Mouse (Mus musculus): ENCODE measurements around the gene Washc2. TPM values are rescaled to one million over a fixed set of nuclear protein-coding genes. Genes with fewer than 3 reads are reported as not detected.

The Washc2 gene
- polyA plus RNA-seq, 2 experiments: 8.6 to 15.4 TPM

GRCm38 (mm10) chr6:116282546-116282945 is 74.7 kb downstream of the Washc2 start:
- no peak for ATAC-seq (ENCODE audit: insufficient read depth)
- 44% methylated on average over 4 of the region's 4 CpGs for WGBS (ENCODE audit: insufficient replicate concordance)
- H3K4me3 ChIP-seq (ENCODE audit: insufficient read depth in 1 of 2, low read depth in 2 of 2, low read length in 2 of 2): no peak overlapping the region
- no peaks in the 10 kb centered on the region for H3K9me3 ChIP-seq (ENCODE audit: control insufficient read depth, low read length)
- TF ChIP-seq EP300 (IDR thresholded peaks at IDR 0.05; ENCODE audit: low read depth) (no peak), CTCF (IDR thresholded peaks at IDR 0.05; ENCODE audit: low read depth) (peak; percentile 72)
- no peaks in the 10 kb centered on the region for H3K36me3 ChIP-seq (replicated peaks; ENCODE audit: control insufficient read depth, insufficient read depth, low read depth)
- H3K4me1 ChIP-seq (replicated peaks; ENCODE audit: control insufficient read depth in 2 of 2, insufficient read depth in 2 of 2, low read length in 1 of 2): peaks cover 20 to 30% of the 10 kb centered on the region in 2 experiments
- no peak overlapping the region for H3K27ac ChIP-seq
- no peak overlapping the region for H3K4me2 ChIP-seq (ENCODE audit: low read depth)
- H3K27me3 ChIP-seq (ENCODE audit: control insufficient read depth, insufficient read depth, low read length): no peaks in the 10 kb centered on the region
- peak in 1 of 3 experiments; percentile 42 for DNase-seq (ENCODE audit: low read depth in 3 of 3, low spot score in 3 of 3)
- no peak overlapping the region for H3K9ac ChIP-seq (replicated peaks)

DNA sequence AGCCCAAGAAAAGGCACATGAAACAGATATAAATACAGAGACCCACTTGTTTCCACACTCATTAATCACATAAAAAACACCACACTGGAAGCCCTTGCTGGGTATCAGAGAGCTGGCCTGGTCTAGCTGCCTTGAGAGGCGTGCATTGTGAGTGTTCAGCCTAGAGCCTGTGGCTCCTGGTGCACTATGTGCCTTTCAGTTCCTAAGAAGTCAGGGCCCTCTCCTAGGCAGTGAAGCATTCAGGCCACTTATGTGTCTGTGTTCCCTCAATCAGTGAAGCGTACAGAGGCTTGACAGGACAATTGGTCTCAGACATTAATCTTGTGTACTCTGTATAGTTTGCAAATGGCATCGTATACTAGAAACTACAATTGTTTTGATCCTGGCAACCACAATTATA is 75.4 kb downstream of the Washc2 start:
- Histone ChIP-seq H3K4me2 (ENCODE audit: low read depth) (no peak overlapping the region), H3K27ac (no peak overlapping the region), H3K27me3 (ENCODE audit: control insufficient read depth, insufficient read depth, low read length) (no peaks in the 10 kb centered on the region), H3K4me3 (ENCODE audit: insufficient read depth in 1 of 2, low read depth in 2 of 2, low read length in 2 of 2) (no peak overlapping the region), H3K4me1 (replicated peaks; ENCODE audit: control insufficient read depth in 2 of 2, insufficient read depth in 2 of 2, low read length in 1 of 2) (peaks cover 22 to 34% of the 10 kb centered on the region in 2 experiments), H3K9ac (replicated peaks) (no peak overlapping the region), H3K36me3 (replicated peaks; ENCODE audit: control insufficient read depth, insufficient read depth, low read depth) (no peaks in the 10 kb centered on the region), H3K9me3 (ENCODE audit: control insufficient read depth, low read length) (no peaks in the 10 kb centered on the region)
- ATAC-seq (ENCODE audit: insufficient read depth) (no peak), DNase-seq (ENCODE audit: low read depth in 3 of 3, low spot score in 3 of 3) (no peak)
- TF ChIP-seq CTCF (IDR thresholded peaks at IDR 0.05; ENCODE audit: low read depth): no peak
- no peak for TF ChIP-seq EP300 (IDR thresholded peaks at IDR 0.05; ENCODE audit: low read depth)
- WGBS (ENCODE audit: insufficient replicate concordance): 82% methylated on average over 3 of the region's 3 CpGs

DNA sequence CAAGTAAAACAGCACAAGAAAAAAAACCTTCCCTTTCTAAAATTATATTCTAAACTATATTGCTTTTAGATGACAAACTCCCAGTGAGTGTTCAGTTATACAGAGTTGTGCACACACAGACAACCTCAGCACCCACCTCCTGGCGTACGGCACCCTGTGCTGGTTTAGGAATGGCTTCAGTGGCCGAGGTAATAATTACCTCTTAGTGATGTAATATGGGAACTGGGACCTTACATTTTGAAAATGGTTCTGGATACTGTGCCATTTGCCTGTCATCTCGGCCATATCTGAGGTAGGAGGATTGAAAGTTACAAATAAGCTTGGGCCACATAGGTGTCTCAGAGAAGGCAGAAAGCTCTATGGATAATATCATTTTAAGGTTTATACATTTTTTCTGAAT is 78.5 kb downstream of the Washc2 start:
- DNase-seq (ENCODE audit: low read depth in 3 of 3, low spot score in 3 of 3) (no peak), ATAC-seq (ENCODE audit: insufficient read depth) (no peak)
- Histone ChIP-seq H3K4me2 (ENCODE audit: low read depth) (peak overlapping the region; percentile 62), H3K27ac (peak overlapping the region; percentile 91), H3K4me1 (replicated peaks; ENCODE audit: control insufficient read depth in 2 of 2, insufficient read depth in 2 of 2, low read length in 1 of 2) (peaks cover 14 to 21% of the 10 kb centered on the region in 2 experiments), H3K9ac (replicated peaks) (peak overlapping the region; percentile 15; the same call in 1 of the 2 replicates), H3K4me3 (ENCODE audit: insufficient read depth in 1 of 2, low read depth in 2 of 2, low read length in 2 of 2) (no peak overlapping the region), H3K36me3 (replicated peaks; ENCODE audit: control insufficient read depth, insufficient read depth, low read depth) (0 out of 2 replicates have a peak, but pooled peaks cover 3% of the 10 kb centered on the region), H3K9me3 (ENCODE audit: control insufficient read depth, low read length) (no peaks in the 10 kb centered on the region), H3K27me3 (ENCODE audit: control insufficient read depth, insufficient read depth, low read length) (no peaks in the 10 kb centered on the region)
- 72% methylated on average over 4 of the region's 4 CpGs for WGBS (ENCODE audit: insufficient replicate concordance)
- TF ChIP-seq EP300 (IDR thresholded peaks at IDR 0.05; ENCODE audit: low read depth) (no peak), CTCF (IDR thresholded peaks at IDR 0.05; ENCODE audit: low read depth) (no peak)

DNA sequence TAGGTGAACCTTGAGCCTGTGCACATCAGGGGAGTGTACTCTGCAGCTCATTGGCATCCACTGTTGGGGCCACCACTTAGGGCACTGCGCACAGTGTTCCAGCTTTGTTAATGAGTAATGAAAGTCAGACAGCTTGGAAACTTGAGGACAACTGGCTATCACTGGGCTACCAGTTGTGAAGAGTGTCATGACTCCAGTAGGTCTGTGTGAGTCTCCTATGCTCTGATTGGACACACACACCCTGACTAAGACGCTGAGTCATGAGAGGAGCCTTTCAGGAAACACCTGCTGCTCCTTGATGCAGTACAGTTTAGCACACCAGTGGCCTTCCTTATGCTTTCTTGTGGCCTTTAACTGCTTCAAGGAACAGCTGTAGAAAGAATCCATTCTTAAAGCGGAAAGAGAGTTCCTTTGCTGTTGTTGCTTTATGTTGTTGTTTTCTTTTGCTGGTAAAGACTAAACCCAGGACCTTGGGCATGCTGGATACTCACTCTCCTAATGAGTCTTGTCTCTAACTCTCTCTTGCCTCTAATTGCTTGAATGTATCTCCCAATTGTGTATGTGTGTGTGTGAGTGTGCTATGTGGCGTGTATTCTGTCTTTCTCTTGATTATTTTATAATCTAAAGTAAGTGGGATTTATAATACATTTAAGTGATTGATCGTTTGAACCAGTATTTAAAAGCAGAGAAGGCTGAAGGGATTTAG is 79.2 kb downstream of the Washc2 start:
- peak; percentile 87 to 89 (median 88) for DNase-seq (ENCODE audit: low read depth in 3 of 3, low spot score in 3 of 3)
- 0 out of 2 replicates have a peak, but pooled peaks cover 3% of the 10 kb centered on the region for H3K36me3 ChIP-seq (replicated peaks; ENCODE audit: control insufficient read depth, insufficient read depth, low read depth)
- H3K27ac ChIP-seq: peak overlapping the region; percentile 91
- TF ChIP-seq EP300 (IDR thresholded peaks at IDR 0.05; ENCODE audit: low read depth): peak; percentile 83
- peak; percentile 18; the same call in 1 of the 2 replicates for TF ChIP-seq CTCF (IDR thresholded peaks at IDR 0.05; ENCODE audit: low read depth)
- H3K4me3 ChIP-seq (ENCODE audit: insufficient read depth in 1 of 2, low read depth in 2 of 2, low read length in 2 of 2): peak overlapping the region in 1 of 2 experiments; percentile 28; a peak in 2 of 4 replicates
- peaks cover 14 to 18% of the 10 kb centered on the region in 2 experiments for H3K4me1 ChIP-seq (replicated peaks; ENCODE audit: control insufficient read depth in 2 of 2, insufficient read depth in 2 of 2, low read length in 1 of 2)
- ATAC-seq (ENCODE audit: insufficient read depth): peak; percentile 100
- no peaks in the 10 kb centered on the region for H3K27me3 ChIP-seq (ENCODE audit: control insufficient read depth, insufficient read depth, low read length)
- H3K4me2 ChIP-seq (ENCODE audit: low read depth): peak overlapping the region; percentile 62
- WGBS (ENCODE audit: insufficient replicate concordance): 26% methylated on average over 5 of the region's 5 CpGs
- H3K9ac ChIP-seq (replicated peaks): peak overlapping the region; percentile 53
- H3K9me3 ChIP-seq (ENCODE audit: control insufficient read depth, low read length): no peaks in the 10 kb centered on the region

DNA sequence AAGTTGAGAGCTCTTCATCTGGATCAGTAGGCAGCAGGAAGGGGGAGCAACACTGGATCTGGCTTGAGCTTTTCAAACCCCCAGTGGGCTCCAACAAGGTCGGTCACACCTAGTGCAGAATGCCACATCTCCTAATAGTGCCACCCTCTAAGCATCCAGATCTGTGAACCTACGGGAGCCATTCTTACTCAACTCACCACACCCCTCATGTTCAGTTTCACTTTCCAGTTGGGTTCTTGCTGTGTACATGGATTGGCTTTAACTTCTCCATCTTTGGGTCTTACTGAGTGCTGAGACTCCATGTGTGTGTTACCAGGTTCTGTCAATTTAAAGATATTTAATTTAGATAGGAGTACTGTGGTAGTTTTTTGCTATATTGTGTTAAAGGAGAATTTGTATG is 103.6 kb downstream of the Washc2 start:
- Histone ChIP-seq H3K9ac (replicated peaks) (no peak overlapping the region), H3K36me3 (replicated peaks; ENCODE audit: control insufficient read depth, insufficient read depth, low read depth) (no peaks in the 10 kb centered on the region), H3K27ac (no peak overlapping the region), H3K4me2 (ENCODE audit: low read depth) (no peak overlapping the region), H3K4me3 (ENCODE audit: insufficient read depth in 1 of 2, low read depth in 2 of 2, low read length in 2 of 2) (no peak overlapping the region), H3K27me3 (ENCODE audit: control insufficient read depth, insufficient read depth, low read length) (no peaks in the 10 kb centered on the region), H3K4me1 (replicated peaks; ENCODE audit: control insufficient read depth in 2 of 2, insufficient read depth in 2 of 2, low read length in 1 of 2) (no peaks in the 10 kb centered on the region), H3K9me3 (ENCODE audit: control insufficient read depth, low read length) (no peaks in the 10 kb centered on the region)
- WGBS (ENCODE audit: insufficient replicate concordance): 69% methylated on average over 2 of the region's 2 CpGs
- no peak for DNase-seq (ENCODE audit: low read depth in 3 of 3, low spot score in 3 of 3)
- ATAC-seq (ENCODE audit: insufficient read depth): no peak
- no peak for TF ChIP-seq CTCF (IDR thresholded peaks at IDR 0.05; ENCODE audit: low read depth)
- TF ChIP-seq EP300 (IDR thresholded peaks at IDR 0.05; ENCODE audit: low read depth): no peak

Other genes starting within 250 kb of the Washc2 start
- gene Plxnd1, start 213.0 kb upstream of the Washc2 start, polyA plus RNA-seq (2012; rRNA removed): 7.5 and 13.0 TPM in 2 replicates
- 6.4 and 7.6 TPM in 2 replicates for gene Plxnd1, start 213.0 kb upstream of the Washc2 start, polyA plus RNA-seq (2014; fragmentation: Nextera tagmentation; extraction: Ambion mirVana)
- 2.1 and 3.2 TPM in 2 replicates for gene Tmcc1, start 14.6 kb upstream of the Washc2 start, polyA plus RNA-seq (2012; rRNA removed)
- 2.6 and 2.8 TPM in 2 replicates for gene Tmcc1, start 14.6 kb upstream of the Washc2 start, polyA plus RNA-seq (2014; fragmentation: Nextera tagmentation; extraction: Ambion mirVana)
- gene Zfand4, start 56.2 kb downstream of the Washc2 start, polyA plus RNA-seq (2012; rRNA removed): 2.3 and 3.2 TPM in 2 replicates
- 4.4 and 6.3 TPM in 2 replicates for gene Zfand4, start 56.2 kb downstream of the Washc2 start, polyA plus RNA-seq (2014; fragmentation: Nextera tagmentation; extraction: Ambion mirVana)
- gene March8, start 130.0 kb downstream of the Washc2 start, polyA plus RNA-seq (2012; rRNA removed): 82.4 and 96.1 TPM in 2 replicates
- gene March8, start 130.0 kb downstream of the Washc2 start, polyA plus RNA-seq (2014; fragmentation: Nextera tagmentation; extraction: Ambion mirVana): 80.1 and 89.8 TPM in 2 replicates

All from liver, embryonic 14.5 days (tissue).